Mouse (Mus musculus): Measurements from ENCODE around the gene Prpf8.
"Not testable (repeated sequence)": the region's sequence is repeated elsewhere in the genome, so short reads cannot be mapped to it uniquely, and the experiment has no call there.

Gene Prpf8

DNA sequence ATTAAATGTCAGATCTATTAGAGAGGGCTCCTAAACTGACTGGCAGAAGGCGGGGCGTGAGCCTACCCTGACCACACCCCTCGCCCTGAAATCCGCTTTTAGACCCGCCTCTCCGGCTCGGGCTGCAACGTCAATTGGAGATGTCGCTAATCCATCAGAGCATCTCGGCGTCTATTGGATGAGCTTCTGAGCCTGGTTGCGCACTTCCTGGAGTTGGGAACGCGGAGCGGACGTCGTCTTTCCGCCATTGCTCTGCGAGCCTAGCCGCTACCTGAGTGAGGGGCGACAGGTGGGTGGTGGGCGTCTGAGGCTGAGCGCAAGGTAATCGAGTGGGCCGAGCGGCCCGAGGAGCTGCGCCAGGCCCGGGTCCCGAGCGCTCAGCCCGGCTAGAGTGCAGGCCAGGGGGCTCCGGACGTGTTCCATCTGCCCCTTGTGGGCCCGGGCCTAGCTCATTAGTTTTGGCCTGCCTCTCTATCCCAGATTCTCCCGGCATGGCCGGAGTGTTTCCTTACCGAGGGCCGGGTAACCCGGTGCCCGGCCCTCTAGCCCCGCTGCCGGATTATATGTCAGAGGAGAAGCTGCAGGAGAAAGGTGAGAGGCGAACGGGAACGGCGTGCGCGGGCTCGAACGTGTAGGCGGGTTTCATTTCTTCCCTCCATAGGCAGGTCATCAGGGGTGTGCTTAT, at the start of gene Prpf8:
Gene Prpf8 (plus strand): TSS at position 216 of the 685 bp plus-strand sequence.
- peak; percentile 96 to 97 for DNase-seq (ENCODE audit: low spot score in 2 of 2)

DNA sequence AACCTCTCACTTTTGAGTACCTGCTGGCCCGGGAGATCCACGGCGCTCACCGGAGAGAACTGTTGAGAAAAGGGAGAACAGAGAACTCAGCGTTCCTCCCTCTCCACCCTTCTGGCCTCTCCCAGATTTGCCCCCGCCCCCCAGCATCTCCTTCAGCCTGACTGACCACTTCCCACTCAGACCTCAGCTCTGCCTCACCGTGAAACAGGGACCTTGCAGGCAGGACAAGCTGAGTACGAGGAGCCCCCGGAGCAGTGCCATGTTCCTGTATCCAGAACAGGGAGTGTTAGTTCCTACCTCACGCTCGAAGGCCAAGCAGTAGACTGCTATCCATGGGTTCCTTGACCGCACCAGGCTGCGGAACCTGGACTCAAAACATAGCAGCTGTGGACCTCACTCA, 48.4 kb upstream of the Prpf8 start:
- no peak for DNase-seq (ENCODE audit: low spot score in 2 of 2)

DNA sequence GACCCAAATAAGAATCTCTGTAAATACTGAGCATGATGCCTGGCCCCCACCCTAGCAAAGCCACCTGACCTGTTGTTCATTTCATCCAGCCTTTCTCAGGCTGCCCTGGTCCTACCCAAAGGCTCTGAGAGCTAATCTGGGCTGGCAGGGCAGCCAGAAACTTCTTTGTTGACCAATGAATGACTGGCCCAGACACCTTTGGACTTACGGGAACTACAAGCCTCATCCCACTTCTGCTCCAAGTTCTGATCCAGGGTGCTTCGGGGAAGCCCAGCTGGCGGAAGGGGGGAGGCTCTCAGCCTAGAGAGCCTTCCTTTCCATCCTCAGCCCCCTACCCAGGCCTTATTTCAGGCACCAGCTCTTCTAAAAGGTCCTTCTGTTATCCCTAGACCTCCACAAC, 47.8 kb upstream of the Prpf8 start:
- no peak for DNase-seq (ENCODE audit: low spot score in 2 of 2)

DNA sequence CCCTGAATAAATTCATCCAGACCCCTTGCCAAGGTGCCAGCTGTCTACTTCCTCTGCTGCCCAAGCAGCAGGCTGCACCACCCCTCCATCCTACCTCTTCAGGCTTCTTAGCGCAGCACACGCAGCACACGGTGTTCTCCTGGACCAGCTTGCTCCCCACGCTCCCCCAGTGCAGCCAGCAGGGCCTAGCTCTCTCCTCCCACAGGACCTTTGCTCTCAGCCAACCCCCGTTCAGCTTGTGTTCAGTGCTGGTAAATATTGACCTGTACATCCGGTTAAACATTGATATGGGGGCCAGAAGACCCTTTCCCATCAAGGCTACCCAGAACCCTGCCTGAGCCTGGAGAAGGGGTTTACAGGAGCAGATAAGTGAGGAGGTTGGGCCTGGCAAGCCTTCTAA, 47.3 kb upstream of the Prpf8 start, which contains the start of gene Serpinf2:
Gene Serpinf2 (minus strand): TSS at position 229 of the 400 bp plus-strand sequence.
- no peak for DNase-seq (ENCODE audit: low spot score in 2 of 2)

DNA sequence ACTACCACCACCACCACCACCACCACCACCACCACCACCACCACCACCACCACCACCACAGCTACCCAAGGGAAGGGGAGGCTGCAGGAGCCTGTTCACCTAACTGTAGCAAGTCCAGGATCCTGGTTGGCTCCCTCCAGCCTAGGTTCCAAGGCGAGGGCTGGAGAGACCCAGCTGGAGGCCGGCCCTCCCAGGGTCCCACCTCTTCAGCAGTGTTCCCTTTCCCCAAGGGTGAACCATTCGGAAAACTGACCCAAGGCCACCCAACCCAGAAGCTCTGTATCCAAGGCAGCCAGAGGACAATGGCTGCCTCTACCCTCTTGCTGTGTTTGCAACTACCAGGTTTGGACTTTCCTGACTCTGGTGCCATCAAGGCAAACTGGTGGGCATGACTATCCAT, 46.7 kb upstream of the Prpf8 start:
- DNase-seq (ENCODE audit: low spot score in 2 of 2), result no peak

DNA sequence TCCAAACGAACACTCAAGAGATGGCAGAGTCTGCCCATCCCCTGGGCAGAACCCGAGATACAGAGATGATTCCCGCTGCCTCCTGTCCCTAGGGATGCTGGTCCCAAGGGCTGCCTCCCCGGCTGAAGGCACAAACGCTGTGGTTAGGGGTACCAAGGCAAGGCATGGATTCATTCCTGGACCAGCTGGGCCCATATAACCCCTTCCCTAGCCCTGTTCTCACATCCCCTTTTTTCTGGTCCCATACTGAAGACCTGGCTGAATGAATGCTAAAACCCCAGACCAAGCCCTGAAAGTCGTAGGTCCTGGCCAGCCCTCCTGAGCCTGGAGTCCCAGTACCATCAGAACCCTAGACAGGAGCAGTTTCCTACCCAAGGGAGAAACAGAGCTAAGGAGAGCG, 45.6 kb upstream of the Prpf8 start:
- no peak for DNase-seq (ENCODE audit: low spot score in 2 of 2)

DNA sequence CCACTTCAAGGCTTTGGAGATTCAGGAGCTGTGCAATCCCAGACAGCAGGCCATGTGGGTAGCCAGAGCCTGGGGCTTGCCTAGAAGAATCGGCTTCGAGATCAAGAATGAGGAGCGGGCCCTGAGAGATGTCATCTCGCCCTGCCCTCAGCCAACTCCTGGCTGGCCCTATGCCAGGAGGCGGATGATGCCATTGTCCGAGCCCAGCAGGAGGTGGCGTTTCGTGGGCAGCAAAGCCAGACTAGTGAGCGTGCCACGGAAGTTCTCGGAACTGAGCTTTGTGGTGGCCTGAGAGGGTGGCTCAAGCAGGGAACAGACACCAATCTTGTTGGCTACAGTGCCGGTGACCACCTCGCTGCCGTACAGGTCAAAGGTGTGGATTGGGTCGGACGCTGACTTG, 45.0 kb upstream of the Prpf8 start:
- no peak for DNase-seq (ENCODE audit: low spot score in 2 of 2)

DNA sequence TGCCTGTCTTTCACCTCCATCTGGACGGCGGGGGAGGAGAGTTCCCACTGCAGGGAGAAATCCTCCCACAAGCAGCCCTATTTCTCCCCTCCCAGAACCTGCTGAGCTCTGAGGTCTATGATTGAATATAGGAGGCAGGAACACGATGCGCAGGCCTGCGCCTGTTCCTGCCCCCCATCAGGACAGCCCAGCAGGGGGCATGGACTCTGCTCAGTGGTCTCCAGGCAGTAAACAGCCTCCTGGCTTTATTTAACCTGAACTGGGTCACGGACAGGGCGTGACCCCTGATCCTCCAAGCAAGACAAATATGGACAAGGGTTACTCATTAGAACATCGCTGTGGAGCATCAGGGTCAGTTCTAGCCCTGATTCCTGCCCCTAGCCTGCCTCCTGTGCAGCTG, 42.9 kb upstream of the Prpf8 start:
- DNase-seq (ENCODE audit: low spot score in 2 of 2), result no peak

DNA sequence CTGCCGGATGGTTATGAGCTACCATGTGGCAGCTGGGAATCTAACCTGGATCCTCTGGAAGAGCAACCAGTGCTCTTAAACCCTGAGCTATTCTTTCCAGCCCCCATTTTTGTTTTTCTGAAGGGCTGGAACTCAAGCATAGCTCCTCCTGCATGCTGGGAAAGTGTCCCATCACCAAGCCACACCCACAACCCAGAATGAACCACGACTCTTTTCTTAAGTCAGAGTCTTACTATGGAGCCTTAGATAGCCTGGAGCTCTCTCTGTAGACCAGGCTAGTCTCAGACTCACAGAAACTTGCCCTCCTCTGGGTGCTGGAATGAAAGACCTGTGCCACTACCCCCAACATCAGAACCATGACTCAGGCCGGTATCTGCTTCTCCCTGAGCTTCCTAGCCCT, 38.0 kb upstream of the Prpf8 start:
- no peak for DNase-seq (ENCODE audit: low spot score in 2 of 2)

DNA sequence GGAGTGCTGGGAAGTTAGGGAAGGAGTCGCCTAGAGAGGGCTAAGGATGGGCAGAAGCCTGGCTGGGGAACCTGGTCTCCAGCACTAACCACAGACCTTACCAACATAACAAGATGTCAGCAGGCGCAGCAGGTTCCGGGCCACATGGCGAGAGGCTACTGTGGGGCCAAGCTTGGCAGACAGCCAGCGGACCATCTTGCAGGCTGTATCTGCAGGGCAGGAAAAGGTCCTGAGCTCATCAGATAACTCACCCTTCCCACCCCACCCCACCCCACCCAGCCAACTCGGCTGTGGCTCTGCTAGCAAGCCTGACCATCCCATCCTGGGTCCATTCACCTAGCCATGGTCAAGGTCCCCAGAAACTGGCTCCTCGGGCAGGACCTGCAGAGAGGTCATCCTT, 36.9 kb upstream of the Prpf8 start:
- DNase-seq (ENCODE audit: low spot score in 2 of 2), result no peak

DNA sequence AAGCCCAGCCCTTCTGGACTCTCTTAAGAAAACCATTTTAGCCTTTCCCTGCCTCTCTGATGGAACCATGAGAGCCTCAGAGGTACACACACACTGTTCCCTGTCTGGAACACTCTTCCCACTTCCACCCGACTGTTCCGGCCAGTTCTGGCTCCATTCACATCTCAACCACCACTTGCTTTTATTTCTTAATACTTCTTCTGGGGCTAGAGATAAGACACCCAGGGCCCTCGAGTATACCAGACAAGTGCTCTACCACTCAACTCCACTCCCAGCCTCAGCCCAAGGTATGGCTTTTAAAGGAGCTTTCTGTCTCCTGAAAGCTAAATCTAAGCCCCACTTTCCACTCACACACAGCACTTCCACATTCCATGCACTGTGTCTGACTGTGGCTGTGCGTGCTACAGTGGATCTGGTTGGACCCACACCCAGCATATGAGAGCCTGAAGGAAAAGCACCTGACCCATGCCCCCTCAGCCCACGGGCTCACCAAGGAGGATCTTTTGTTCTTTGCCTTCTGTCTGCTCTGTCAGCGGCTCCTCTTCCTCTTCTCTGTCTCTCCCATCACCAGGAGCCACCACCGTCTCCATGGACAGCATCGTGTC, 36.2 kb upstream of the Prpf8 start:
- no peak for DNase-seq (ENCODE audit: low spot score in 2 of 2)

DNA sequence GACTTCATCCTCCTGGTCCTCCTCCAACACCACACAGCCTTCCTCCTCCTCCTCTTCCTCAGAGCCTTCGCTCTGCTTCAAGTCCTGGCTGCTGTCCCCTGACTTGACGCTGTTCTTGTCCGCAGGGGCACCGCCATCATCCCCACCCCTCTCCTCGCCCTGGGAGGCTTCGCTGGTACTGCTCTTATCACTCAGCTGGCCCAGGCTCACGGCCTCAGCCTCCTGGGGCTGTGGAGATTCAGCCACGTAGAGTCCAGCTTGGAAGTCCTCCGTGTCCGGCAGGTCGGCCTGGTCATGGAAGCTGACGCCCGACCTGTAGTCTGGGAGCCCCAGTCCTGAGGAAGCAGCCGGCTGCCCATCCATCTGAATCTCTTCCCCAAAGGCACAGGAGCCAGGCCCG, 35.7 kb upstream of the Prpf8 start:
- no peak for DNase-seq (ENCODE audit: low spot score in 2 of 2)

DNA sequence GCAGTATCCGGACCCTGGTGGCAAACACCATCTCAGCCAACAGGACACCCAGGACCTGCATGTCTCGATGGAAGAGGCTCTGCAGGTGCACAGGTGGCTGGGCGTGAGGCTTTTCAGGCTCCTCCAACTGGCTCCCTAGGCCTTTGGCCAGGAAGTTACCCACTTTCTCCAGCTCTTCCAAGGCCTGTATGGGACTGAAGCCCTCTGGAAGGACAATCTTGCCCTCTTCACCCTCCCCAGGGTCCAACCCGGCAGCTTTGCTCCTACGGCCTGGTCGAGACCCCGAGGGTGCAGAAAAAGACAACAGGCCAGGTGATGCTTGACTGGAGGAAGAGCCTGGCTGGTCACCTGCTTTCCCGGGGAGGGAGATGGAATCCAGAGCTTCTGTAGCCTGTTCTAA, 34.5 kb upstream of the Prpf8 start:
- no peak for DNase-seq (ENCODE audit: low spot score in 2 of 2)

DNA sequence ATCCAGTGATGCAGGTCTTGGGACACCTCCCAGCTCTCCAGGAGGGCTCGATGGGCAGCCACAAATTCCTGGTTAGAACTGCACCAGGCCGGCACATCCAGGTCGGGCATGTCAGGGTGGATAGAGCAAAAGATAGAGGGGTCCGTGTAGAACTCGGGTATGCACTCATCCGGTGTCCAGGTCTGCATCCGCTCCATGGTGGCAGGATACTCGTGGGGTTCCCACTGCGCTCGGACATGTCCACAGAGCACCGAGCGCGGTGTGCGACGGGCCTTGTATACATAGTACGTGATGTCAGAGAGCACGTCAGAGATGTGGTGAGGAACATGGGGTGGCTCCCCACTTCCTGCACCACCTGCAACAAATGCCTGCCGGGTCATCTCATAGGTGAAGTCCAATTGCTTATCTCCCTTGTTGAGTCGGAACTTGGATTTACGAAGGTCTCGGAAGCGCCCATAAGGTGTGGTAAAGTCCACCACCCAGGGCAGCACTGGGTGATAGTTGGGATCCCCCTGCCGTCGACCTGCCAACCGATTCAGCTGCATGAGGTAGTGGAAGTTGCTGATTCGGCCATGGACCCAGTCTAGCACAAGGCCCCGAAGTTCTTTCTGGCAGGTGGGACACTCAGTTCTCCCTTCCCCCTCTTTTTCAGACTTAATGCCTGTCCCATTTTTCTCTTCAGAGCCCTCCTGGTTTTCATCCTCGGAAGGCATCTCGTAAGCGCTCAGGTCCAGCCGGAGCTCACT, 33.6 kb upstream of the Prpf8 start:
- no peak for DNase-seq (ENCODE audit: low spot score in 2 of 2)

DNA sequence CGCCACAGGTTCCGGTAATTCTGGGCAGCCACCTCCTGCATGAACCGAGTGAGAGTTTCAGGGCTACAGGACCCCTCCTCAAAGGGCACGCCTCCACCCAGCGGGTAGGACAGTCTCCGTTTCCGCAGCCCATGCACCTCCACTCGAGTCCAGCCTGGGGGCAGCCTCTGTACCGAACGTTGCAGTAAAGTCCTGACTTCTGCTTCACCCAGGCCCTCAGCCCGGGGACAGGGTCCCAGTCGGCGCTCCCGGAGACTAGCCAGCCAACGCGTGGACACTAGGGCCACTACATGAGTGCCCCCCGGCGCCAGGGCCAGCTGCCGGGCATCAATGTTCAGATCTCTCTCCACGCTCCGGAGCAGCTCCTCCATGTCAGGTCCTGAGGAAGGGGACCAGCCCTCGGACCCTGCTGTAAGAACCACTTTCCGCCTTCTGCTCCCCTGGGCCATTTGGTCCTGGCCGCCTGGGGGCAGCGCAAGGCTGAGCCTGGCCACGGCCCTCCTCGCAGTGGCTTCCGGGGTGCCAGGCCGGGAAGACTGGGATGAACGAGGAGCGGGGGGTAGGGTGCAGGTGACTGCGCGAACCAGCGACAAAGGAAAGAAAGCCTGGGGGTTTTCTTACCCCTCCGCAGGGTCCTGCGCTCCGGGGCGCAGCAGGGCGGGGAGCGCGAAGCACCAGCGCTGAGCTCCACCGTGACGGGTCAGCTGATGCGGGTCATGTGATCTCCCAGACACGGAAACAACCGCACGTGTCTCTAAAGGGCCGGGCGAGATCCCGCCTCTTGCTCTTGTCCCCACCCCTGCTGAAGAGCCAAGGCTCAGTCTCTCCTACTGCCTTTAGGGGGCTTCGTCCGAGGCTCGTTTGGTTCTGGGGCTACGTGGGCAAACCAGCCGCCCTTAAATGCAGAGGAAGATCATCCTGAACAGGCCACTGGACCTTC, 32.4 kb upstream of the Prpf8 start, which contains the start of gene Wdr81:
Gene Wdr81 (minus strand): TSS at position 727 of the 940 bp plus-strand sequence.
- peak; percentile 85 to 90 for DNase-seq (ENCODE audit: low spot score in 2 of 2)

DNA sequence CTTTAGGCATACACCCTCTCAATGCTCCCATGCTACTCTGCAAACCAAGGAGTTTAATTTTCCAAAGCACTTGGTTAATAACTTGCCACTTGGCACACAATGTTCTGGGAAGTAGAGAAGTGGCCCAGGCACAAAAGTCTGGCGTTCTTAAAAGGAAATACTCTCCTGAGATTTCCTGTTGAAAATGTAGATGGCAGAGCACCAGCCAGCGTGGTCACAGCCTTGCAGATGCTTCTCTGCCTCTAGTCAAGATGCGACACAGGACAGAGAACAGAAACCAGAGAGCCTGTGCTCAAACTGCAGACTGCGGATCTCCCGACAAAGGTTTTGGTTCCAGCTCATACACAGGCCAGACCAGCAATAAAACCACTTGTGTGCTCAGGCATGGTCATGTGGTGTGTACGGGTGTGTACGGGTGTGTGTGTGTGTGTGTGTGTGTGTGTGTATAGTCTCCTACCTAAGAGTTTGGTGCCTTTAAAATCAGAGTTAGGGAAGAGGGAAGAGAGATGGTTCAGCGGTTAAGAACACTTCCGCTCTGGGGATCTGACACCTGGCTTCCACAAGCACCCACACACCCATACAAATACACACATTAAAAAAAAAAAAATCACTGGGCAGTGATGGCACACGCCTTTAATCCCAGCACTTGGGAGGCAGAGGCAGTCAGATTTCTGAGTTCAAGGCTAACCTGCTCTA, 31.4 kb upstream of the Prpf8 start:
- DNase-seq (ENCODE audit: low spot score in 2 of 2), result no peak

DNA sequence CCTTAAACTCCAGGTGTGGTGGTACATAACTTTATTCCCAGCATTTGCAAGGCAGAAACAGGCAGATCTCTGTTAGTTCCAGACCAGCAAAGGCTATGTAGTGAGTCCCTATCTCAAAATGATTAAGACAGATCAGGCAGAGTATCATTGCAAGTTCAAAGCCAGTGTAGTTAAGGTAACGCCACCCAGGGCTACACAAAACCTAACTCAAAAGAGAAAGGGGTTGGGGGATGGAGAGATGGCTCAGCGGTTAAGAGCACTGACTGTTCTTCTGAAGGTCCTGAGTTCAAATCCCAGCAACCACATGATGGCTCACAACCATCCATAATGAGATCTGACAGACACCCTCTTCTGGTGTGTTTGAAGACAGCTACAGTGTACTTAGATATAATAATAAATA, 30.6 kb upstream of the Prpf8 start:
- not testable (repeated sequence) for DNase-seq (ENCODE audit: low spot score in 2 of 2)

DNA sequence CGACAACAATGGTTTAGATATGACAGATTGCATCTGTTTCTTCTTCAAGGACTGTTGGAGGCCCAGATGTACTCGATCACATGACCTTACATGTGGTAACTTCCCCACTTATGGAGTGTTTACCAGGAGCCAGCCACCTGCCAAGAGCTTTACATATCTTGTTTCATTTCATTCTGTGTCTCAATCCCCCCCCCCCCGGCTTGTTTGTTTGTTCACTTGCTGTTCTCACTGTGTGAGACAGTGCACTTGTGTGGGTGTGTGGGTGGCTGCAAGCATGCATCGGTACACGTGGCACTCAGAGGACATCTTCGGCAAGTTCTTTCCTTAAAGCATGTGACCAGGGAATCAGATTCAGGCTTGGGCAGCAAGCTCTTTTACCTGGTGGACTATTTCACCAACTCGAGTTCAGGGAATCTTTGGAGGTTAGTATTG, 30.2 kb upstream of the Prpf8 start:
- no peak for DNase-seq (ENCODE audit: low spot score in 2 of 2)

DNA sequence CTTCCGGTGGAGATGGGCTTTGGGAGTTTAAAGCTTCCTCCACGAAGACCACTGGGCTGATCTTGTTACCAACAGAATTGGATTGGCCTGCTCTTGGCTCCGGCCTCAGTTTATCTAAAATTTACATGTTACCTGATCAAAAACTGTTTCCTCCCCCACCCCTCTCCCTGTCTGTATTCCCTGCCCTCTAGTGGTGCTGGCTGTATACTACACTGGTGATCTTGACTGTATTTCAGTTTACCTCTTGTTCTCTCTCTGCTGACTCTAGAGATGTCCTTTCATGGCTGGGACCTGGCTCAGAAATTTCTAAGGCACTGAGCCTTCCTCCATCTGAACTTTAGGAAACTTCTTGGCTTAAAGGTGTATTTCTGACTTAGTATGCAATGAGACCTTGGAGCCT, 28.4 kb upstream of the Prpf8 start:
- DNase-seq (ENCODE audit: low spot score in 2 of 2), result no peak

DNA sequence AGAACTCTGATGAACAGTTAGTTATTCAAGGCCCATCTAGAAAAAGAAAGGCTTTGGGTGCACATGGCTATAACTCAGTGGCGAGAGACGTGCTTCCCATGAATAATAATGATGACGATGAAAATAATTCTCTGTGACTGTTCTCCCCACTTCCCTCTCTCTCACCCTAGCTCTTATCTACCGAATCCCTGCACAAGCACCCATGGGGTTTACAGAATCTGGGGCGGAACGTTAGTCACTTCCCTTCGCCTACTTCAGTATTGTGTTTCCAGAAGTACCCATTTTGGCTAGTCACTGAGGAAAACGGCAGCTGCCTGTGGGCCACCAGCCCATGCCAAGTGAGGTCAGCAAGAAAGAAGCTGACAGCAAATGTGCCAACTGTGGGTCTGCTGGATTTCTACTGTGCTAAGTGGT, 28.0 kb upstream of the Prpf8 start:
- no peak for DNase-seq (ENCODE audit: low spot score in 2 of 2)

DNA sequence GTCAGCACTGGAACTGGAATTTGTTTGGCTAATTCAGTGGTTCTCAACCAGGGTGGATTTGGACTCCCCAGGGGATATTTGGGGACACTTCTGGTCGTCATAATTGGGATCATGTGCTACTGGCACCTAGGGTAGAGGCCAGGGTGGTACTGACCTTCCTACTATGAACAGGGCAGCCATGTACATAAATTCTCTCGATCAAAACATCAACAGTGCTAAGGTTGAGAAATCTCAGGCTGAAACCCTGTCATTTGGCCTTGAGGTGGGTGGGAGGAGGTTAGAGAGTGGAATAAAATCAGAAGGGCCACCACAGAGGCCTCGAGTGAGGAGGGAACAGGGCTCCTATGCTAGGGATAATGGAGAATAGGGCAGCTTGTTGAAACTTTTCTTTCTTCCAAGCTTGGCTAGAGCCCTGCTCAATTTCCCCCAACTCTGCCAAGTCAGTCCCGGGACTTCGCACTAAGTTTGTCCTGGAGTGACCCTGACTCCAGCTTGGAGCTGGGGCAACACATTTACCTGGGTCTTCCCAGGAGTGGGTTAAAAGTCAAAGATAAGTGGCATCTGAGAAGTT, 27.4 kb upstream of the Prpf8 start:
- no peak for DNase-seq (ENCODE audit: low spot score in 2 of 2)
